Comparison of ENCODE assay signal across 8 mouse cellular contexts in the genomic region with DNA sequence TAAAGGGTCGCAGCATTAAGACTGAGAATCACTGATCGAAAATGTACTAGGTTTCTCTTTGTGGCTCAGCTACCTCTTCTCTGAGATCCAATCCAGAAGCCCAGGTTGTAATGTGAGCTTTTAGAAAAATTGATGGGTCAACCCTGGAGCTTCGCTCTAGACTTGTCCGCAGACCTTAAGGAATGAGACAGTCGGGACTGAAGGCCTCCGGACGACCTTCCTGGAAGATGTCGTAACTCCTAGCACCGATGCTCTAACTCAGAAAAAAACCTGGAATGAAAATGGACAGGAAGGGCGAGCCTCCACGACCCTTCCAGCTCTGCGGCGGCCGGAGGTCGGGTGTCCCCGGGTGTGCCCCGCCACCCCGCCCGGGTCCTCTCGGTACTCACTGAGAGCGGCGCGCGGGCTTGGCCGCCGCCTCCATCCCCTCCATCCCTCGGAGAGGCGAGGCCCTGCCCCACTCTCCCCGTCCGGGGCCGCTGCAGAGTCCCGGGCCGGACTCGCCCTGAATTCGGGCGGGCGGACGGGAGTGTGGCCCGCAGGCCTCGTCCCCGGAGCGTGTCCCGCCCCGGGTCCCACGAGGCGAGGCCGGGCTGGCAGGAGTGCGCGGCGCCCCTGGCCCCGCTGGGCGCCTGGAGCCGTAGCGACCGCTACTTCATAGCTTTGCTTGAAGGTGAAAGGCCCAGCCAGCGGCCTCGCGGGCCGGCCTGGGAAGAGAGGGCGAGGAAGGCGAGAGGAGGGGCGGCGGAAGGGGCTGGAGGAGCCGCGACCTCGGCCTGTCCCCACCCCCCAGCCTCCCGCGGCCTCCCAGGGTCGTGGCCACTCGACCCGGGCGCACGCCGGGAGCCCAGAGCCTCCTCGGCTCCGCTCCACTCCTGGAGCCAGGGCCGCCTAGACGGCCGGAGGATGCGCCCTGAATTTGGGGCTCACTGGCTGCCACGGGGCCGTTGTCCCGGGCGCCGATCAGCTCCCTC. TPM values are rescaled to one million over a fixed set of nuclear protein-coding genes. Genes with fewer than 3 reads are reported as not detected.
DNase-seq lines count a peak whose midpoint lies in the region; ATAC-seq and TF ChIP-seq lines count a peak whose summit lies in the region.

A gene (minus strand): TSS at position 648 of the 974 bp plus-strand sequence.

- no peak within 1 kb of the TSS for H3K27ac ChIP-seq in ES-E14 (ENCODE audit: insufficient read depth, low read depth, low read length, poor library complexity, severe bottlenecking)
- H3K27ac ChIP-seq in forebrain, postnatal 0 days (ENCODE audit: low read depth, low read length): peak within 1 kb of the TSS; percentile 50; the same call in 1 of the 2 replicates
- H3K27ac ChIP-seq in limb, embryonic 11.5 days (replicated peaks; ENCODE audit: low read depth, low read length): peak within 1 kb of the TSS; percentile 73
- H3K27ac ChIP-seq in midbrain, embryonic 11.5 days (ENCODE audit: low read depth, low read length): peak within 1 kb of the TSS; percentile 57

- in situ Hi-C loops in ES-E14 (cut with MboI; ENCODE audit: low sequenced_read_pairs in 2 of 2, unreplicated experiment in 2 of 2): loop anchor here in 1 of 2 experiments (25.0 kb wide), 1 partner anchor 493 kb away; no protein-coding TSS in a partner anchor

- no peak for DNase-seq in ES-E14 (ENCODE audit: low read depth, low spot score)
- peak; percentile 82 for DNase-seq in adrenal gland, postnatal 10 days
- DNase-seq in forebrain, postnatal 0 days: no peak
- peak; percentile 68 to 84 for DNase-seq in heart, postnatal 36 days
- peak; percentile 79 for DNase-seq in limb, embryonic 11.5 days (ENCODE audit: low spot score)
- DNase-seq in midbrain, embryonic 11.5 days (ENCODE audit: low spot score, missing footprints): peak; percentile 97
- peak; percentile 59 for DNase-seq in urinary bladder, adult 2 months (ENCODE audit: low spot score)
- no peak for DNase-seq in cerebellum, adult 11-12 months

- peak within 1 kb of the TSS; percentile 65 to 68 for H3K4me3 ChIP-seq in ES-E14 (ENCODE audit: insufficient read depth in 1 of 2, low read depth in 1 of 2, low read length in 2 of 2, poor library complexity in 1 of 2, severe bottlenecking in 1 of 2)
- peak within 1 kb of the TSS; percentile 42 for H3K4me3 ChIP-seq in forebrain, postnatal 0 days (ENCODE audit: low read depth, low read length)
- H3K4me3 ChIP-seq in limb, embryonic 11.5 days (ENCODE audit: low read depth, low read length): peak within 1 kb of the TSS; percentile 59
- H3K4me3 ChIP-seq in midbrain, embryonic 11.5 days (ENCODE audit: low read depth, low read length): peak within 1 kb of the TSS; percentile 47

- peak within 1 kb of the TSS; percentile 60 for H3K9ac ChIP-seq in ES-E14 (ENCODE audit: insufficient read depth, low read depth, low read length, poor library complexity, severe bottlenecking)
- peak within 1 kb of the TSS; percentile 62 for H3K9ac ChIP-seq in forebrain, postnatal 0 days
- H3K9ac ChIP-seq in limb, embryonic 11.5 days (ENCODE audit: low read length): peak within 1 kb of the TSS; percentile 95
- H3K9ac ChIP-seq in midbrain, embryonic 11.5 days (ENCODE audit: low read length): peak within 1 kb of the TSS; percentile 85

- H3K4me2 ChIP-seq in forebrain, postnatal 0 days (ENCODE audit: low read depth): peak within 1 kb of the TSS; percentile 74
- peak within 1 kb of the TSS; percentile 84 for H3K4me2 ChIP-seq in limb, embryonic 11.5 days (ENCODE audit: low read depth, severe bottlenecking)
- H3K4me2 ChIP-seq in midbrain, embryonic 11.5 days: peak within 1 kb of the TSS; percentile 88

- no peaks in the 10 kb centered on the region for H3K9me3 ChIP-seq in ES-E14 (ENCODE audit: control insufficient read depth, insufficient read depth, low read depth, low read length)
- no peaks in the 10 kb centered on the region for H3K9me3 ChIP-seq in forebrain, postnatal 0 days (ENCODE audit: low read length)
- 0 out of 2 replicates have a peak, but pooled peaks cover 2% of the 10 kb centered on the region for H3K9me3 ChIP-seq in limb, embryonic 11.5 days (ENCODE audit: control insufficient read depth, low read length)
- H3K9me3 ChIP-seq in midbrain, embryonic 11.5 days (ENCODE audit: control insufficient read depth, low read length): no peaks in the 10 kb centered on the region

- intact Hi-C loops in heart, postnatal 36 days (cut with DNase I): loop anchor here (5.0 kb wide), 1 partner anchor 283 kb away; no protein-coding TSS in a partner anchor

- peaks cover 9 to 14% of the 10 kb centered on the region in 2 experiments; a peak in 2 of 4 replicates for H3K4me1 ChIP-seq in ES-E14 (ENCODE audit: control insufficient read depth in 2 of 2, insufficient read depth in 2 of 2, low read length in 2 of 2, poor library complexity in 1 of 2)
- H3K4me1 ChIP-seq in forebrain, postnatal 0 days (ENCODE audit: insufficient read depth): 0 out of 2 replicates have a peak, but pooled peaks cover 5% of the 10 kb centered on the region
- H3K4me1 ChIP-seq in limb, embryonic 11.5 days (ENCODE audit: control insufficient read depth, insufficient read depth, low read length): no peaks in the 10 kb centered on the region; the same call in 1 of the 2 replicates
- H3K4me1 ChIP-seq in midbrain, embryonic 11.5 days (ENCODE audit: control insufficient read depth, insufficient read depth, low read length): peaks cover 3% of the 10 kb centered on the region; the same call in 1 of the 2 replicates

- no peaks in the 10 kb centered on the region for H3K27me3 ChIP-seq in forebrain, postnatal 0 days (ENCODE audit: insufficient read depth, low read length)
- H3K27me3 ChIP-seq in limb, embryonic 11.5 days (ENCODE audit: control insufficient read depth, insufficient read depth, low read length): no peaks in the 10 kb centered on the region
- peaks cover 14% of the 10 kb centered on the region for H3K27me3 ChIP-seq in midbrain, embryonic 11.5 days (ENCODE audit: control insufficient read depth, insufficient read depth, low read length)

- TF ChIP-seq CTCF in forebrain, postnatal 0 days (IDR thresholded peaks at IDR 0.05; ENCODE audit: low read depth): no peak

- H3K36me3 ChIP-seq in ES-E14 (ENCODE audit: control insufficient read depth, insufficient read depth, low read length, poor library complexity, severe bottlenecking): no peaks in the 10 kb centered on the region
- H3K36me3 ChIP-seq in forebrain, postnatal 0 days (ENCODE audit: insufficient read depth): no peaks in the 10 kb centered on the region
- H3K36me3 ChIP-seq in limb, embryonic 11.5 days (ENCODE audit: control insufficient read depth, insufficient read depth, low read length): peaks cover 3% of the 10 kb centered on the region; the same call in 1 of the 2 replicates
- no peaks in the 10 kb centered on the region for H3K36me3 ChIP-seq in midbrain, embryonic 11.5 days (ENCODE audit: control insufficient read depth, insufficient read depth, low read length)

- WGBS in forebrain, postnatal 0 days: 4% methylated on average over 77 of the region's 85 CpGs
- WGBS in limb, embryonic 11.5 days: 2% methylated on average over 80 of the region's 85 CpGs
- 2% methylated on average over 78 of the region's 85 CpGs for WGBS in midbrain, embryonic 11.5 days

- peak; percentile 69 for ATAC-seq in forebrain, postnatal 0 days
- ATAC-seq in limb, embryonic 11.5 days (ENCODE audit: insufficient number of reproducible peaks, low FRiP score, low TSS enrichment, low read depth): peak; percentile 84
- ATAC-seq in midbrain, embryonic 11.5 days (ENCODE audit: low FRiP score): peak; percentile 78

TF ChIP-seq in ES-E14, 5 proteins besides CTCF, POLR2A, EP300 and RAD21:
- TF ChIP-seq ZNF384 (IDR thresholded peaks at IDR 0.05; ENCODE audit: low read depth, low read length) (no peak), MAFK (IDR thresholded peaks at IDR 0.05; ENCODE audit: insufficient read depth, low read depth, low read length) (no peak), ZC3H11A (IDR thresholded peaks at IDR 0.05; ENCODE audit: borderline replicate concordance, low read depth, low read length) (no peak)

RNA-seq across cellular contexts. Expression of the gene that starts here (rescaled TPM):
- total RNA-seq in ES-E14 (2012; rRNA removed): 4.2 and 7.8 TPM in 2 replicates
- 10 to 100 TPM; 22.3 to 26.2 TPM for total RNA-seq in adrenal gland, postnatal 10 days (2021)
- total RNA-seq in forebrain, postnatal 0 days (2014; rRNA removed): 7.4 and 9.9 TPM in 2 replicates
- 1.4 and 2.5 TPM in 2 replicates for polyA plus RNA-seq in forebrain, postnatal 0 days (2015; fragmentation: Nextera tagmentation; extraction: Ambion mirVana)
- total RNA-seq in heart, postnatal 36 days (2021): 10 to 100 TPM; 32.0 to 34.3 TPM
- polyA plus RNA-seq in limb, embryonic 11.5 days (2014; fragmentation: Nextera tagmentation; extraction: Ambion mirVana): 2.8 and 3.8 TPM in 2 replicates
- polyA plus RNA-seq in midbrain, embryonic 11.5 days (2014; fragmentation: Nextera tagmentation; extraction: Ambion mirVana): 2.7 and 3.1 TPM in 2 replicates
- polyA plus RNA-seq in urinary bladder, adult 2 months (2012; rRNA removed): 20.0 and 21.4 TPM in 2 replicates

Comparison
In these comparisons a context has a peak if more than half of its experiments do, and no peak if none do; other contexts are left out.
1. DNase-seq: peak in adrenal gland, postnatal 10 days (single experiment), heart, postnatal 36 days (2 of 2), limb, embryonic 11.5 days (single experiment), midbrain, embryonic 11.5 days (single experiment) and urinary bladder, adult 2 months (single experiment); none in ES-E14 (single experiment), forebrain, postnatal 0 days (single experiment) and cerebellum, adult 11-12 months (single experiment).
2. Peak in every context shown above with its lines, with median percentiles within 50 percentile points of each other: H3K4me3 ChIP-seq, H3K9ac ChIP-seq, ATAC-seq and H3K4me2 ChIP-seq.